Mouse (Mus musculus) embryonic stem cell, embryonic (primary cell): ENCODE data around the gene Pkd1l1.

Source experiments
- CTCF ChIA-PET, 4 experiments: fragments of 300-600 bp in 2 of 4; fragments of 350-600 bp in 2 of 4; sonication (Branson Sonifier 250); formaldehyde crosslinking; loops; one replicate each; lab custom pipeline; 2022; ENCODE audit warnings: inconsistent platforms in 2 of 4; lab: Charles Lee
- POLR2A ChIA-PET, 4 experiments: fragments of 300-600 bp in 2 of 4; fragments of 350-600 bp in 2 of 4; sonication (Branson Sonifier 250); formaldehyde crosslinking; loops; one replicate each; lab custom pipeline; 2022; ENCODE audit warnings: antibody characterized with exemption in 4 of 4, inconsistent platforms in 1 of 4; lab: Charles Lee

Gene Pkd1l1

GRCm38 (mm10) chr11:8804178-8804577 is 168.9 kb downstream of the Pkd1l1 start:
- POLR2A ChIA-PET: interaction anchor here in 1 of 4 experiments (1.0 kb wide), 1 partner anchor 111 kb away, joined by 3 read pairs; no protein-coding TSS in a partner anchor
- CTCF ChIA-PET: no interaction called here

DNA sequence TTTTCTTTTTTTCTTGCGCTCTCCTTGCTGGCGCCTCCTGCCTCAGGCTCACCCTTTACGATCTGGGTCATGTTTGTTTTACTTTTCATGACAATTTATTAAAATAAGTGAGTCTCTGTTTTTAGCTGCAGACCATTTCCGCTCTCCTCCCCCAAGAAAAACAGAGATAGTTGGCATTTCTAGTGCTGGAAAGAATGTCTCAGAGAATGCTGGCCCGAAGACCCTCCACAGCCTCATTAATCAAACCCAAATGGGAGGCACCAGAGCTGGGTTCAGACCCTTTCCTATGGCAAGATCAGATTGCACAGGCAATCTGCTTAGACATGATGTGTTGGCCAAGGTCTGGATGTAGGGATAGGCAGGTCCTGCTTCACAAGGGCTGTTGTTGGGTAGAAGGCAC is 175.6 kb downstream of the Pkd1l1 start:
- ChIA-PET CTCF (no interaction called here), POLR2A (interaction anchor here in 1 of 4 experiments (1.7 kb wide), 1 partner anchor 18 kb away, joined by 3 read pairs; no protein-coding TSS in a partner anchor)

- CTCF ChIA-PET: no interaction called here
- POLR2A ChIA-PET: interaction anchor here in 1 of 4 experiments (0.9 kb wide), 1 partner anchor 17 kb away, joined by 3 read pairs; no protein-coding TSS in a partner anchor
Observed at GRCm38 (mm10) chr11:8795031-8795430, 178.0 kb downstream of the Pkd1l1 start.

GRCm38 (mm10) chr11:8792146-8792545 is 180.9 kb downstream of the Pkd1l1 start:
- POLR2A ChIA-PET: no interaction called here
- CTCF ChIA-PET: no interaction called here

DNA sequence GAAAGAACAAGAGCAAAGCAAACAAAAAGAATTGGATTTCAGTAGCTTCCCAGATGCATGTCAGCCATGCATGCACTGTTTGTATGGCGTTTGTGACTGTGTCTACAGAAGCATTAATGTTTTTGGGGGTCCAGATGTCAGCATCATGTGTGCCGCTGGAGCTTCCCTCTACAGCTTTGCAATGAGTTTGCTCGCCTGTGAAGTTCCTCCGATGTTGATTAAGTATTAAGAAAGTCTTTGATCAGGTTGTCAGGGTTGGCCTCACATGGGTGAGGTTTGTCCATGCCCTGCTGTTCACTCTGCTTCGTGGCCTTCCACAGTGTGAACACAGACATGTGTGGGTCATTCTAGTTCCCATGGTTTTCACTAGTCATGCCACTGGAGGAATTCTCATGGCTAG is 183.9 kb downstream of the Pkd1l1 start:
- ChIA-PET POLR2A (interaction anchor here in 2 of 4 experiments (0.9 to 2.2 kb wide), 3 partner anchors 16 kb away, joined by 3 to 4 read pairs (median 4); no protein-coding TSS in a partner anchor), CTCF (no interaction called here)

- CTCF ChIA-PET: no interaction called here
- POLR2A ChIA-PET: interaction anchor here in 2 of 4 experiments (1.3 kb wide), 2 partner anchors 14 kb away, joined by 3 read pairs; no protein-coding TSS in a partner anchor
Observed at GRCm38 (mm10) chr11:8787604-8788003, 185.5 kb downstream of the Pkd1l1 start.

GRCm38 (mm10) chr11:8784413-8784812 is 188.7 kb downstream of the Pkd1l1 start:
- POLR2A ChIA-PET: interaction anchor here (1.0 to 2.1 kb wide), 9 partner anchors 8 to 143 kb away, joined by 3 to 8 read pairs (median 4); no protein-coding TSS in a partner anchor
- CTCF ChIA-PET: interaction anchor here in 1 of 4 experiments (0.5 kb wide), 1 partner anchor 397 kb away, joined by 3 read pairs; no protein-coding TSS in a partner anchor

- POLR2A ChIA-PET: interaction anchor here in 1 of 4 experiments (1.0 to 2.0 kb wide), 2 partner anchors 9 to 16 kb away, joined by 4 to 11 read pairs; no protein-coding TSS in a partner anchor
- CTCF ChIA-PET: no interaction called here
Observed at GRCm38 (mm10) chr11:8782141-8782465, 191.0 kb downstream of the Pkd1l1 start.

- ChIA-PET CTCF (no interaction called here), POLR2A (interaction anchor here in 1 of 4 experiments (1.0 kb wide), 1 partner anchor 16 kb away, joined by 4 read pairs; no protein-coding TSS in a partner anchor)
Observed at GRCm38 (mm10) chr11:8781308-8782140, 191.5 kb downstream of the Pkd1l1 start.

- ChIA-PET POLR2A (no interaction called here), CTCF (no interaction called here)
Observed at GRCm38 (mm10) chr11:8779427-8779826, 193.6 kb downstream of the Pkd1l1 start.
